16 mouse cellular contexts compared by ENCODE assay signal in the genomic region with DNA sequence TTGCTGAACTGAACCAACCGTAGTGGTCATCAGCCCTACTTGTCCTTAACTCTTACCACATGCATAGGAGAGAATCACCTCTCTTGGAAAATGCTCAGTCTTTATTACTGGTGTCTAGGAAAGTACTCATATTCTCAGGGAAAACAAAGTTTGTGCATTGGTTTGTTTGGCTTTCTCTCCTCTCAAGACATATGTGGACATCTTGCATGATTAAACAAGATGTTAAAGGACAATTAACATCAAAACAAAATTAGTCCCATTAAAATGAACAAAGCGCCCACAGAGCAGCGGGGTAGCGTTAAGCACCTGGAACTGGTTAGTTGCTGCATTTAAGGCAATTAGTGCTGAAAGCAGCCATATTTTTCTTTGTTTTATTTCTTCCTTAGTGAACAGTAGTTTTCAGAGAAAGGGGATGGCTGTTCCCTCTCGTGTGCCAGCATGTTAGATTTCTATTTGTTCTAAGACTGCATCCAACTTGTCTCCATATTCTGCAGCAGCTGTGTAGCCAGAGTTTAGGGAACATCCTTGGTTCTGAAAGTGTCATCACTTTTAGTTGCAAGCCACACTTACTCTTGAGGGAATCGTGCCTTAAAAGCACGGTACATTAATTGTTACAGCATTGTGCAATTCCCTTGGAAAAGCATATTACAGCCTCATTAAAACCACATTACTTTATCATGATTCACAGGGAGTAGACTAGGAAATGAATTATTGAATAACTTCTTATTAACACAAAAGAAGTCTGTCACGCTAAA.
DNase-seq lines count a peak whose midpoint lies in the region; ATAC-seq lines count a peak whose summit lies in the region.
"Had no signal": no experiment of that assay in that cellular context is flagged by ENCODE, and none has a peak within 500 bp of the region (broad histone marks: within the 10 kb centered on the region; RNA-seq: fewer than 3 reads in every experiment).

No protein-coding gene starts in this region.

- no peak overlapping the region for H3K9ac ChIP-seq in hindbrain, embryonic 14.5 days
- no peak overlapping the region for H3K9ac ChIP-seq in hindbrain, embryonic 12.5 days
- H3K9ac ChIP-seq in embryonic facial prominence, embryonic 15.5 days = no peak overlapping the region
- H3K9ac ChIP-seq: liver, embryonic 12.5 days; stomach, embryonic 15.5 days had no signal

- peak; percentile 46; the same call in 1 of the 2 replicates for ATAC-seq in hindbrain, embryonic 14.5 days (ENCODE audit: low FRiP score)
- no peak for ATAC-seq in hindbrain, embryonic 12.5 days (ENCODE audit: low FRiP score)
- peak; percentile 15; the same call in 1 of the 2 replicates for ATAC-seq in embryonic facial prominence, embryonic 15.5 days (ENCODE audit: insufficient number of reproducible peaks, low FRiP score, low TSS enrichment, low read depth)
- ATAC-seq: liver, embryonic 12.5 days; lung, postnatal 0 days had no signal

- no peaks in the 10 kb centered on the region for H3K9me3 ChIP-seq in hindbrain, embryonic 14.5 days (ENCODE audit: control insufficient read depth, low read length)
- H3K9me3 ChIP-seq in hindbrain, embryonic 12.5 days (replicated peaks) = 0 out of 2 replicates have a peak, but pooled peaks cover 3% of the 10 kb centered on the region
- H3K9me3 ChIP-seq in embryonic facial prominence, embryonic 15.5 days (replicated peaks) = no peaks in the 10 kb centered on the region
- H3K9me3 ChIP-seq: liver, embryonic 12.5 days; stomach, embryonic 15.5 days had no signal

- WGBS in hindbrain, embryonic 14.5 days = 55% methylated on average over 8 of the region's 8 CpGs
- 74% methylated on average over 8 of the region's 8 CpGs for WGBS in hindbrain, embryonic 12.5 days
- 28% methylated on average over 8 of the region's 8 CpGs for WGBS in embryonic facial prominence, embryonic 15.5 days

- H3K27ac ChIP-seq in hindbrain, embryonic 14.5 days = no peak overlapping the region
- no peak overlapping the region for H3K27ac ChIP-seq in hindbrain, embryonic 12.5 days
- H3K27ac ChIP-seq in embryonic facial prominence, embryonic 15.5 days (replicated peaks) = peak overlapping the region; percentile 49; the same call in 1 of the 2 replicates
- H3K27ac ChIP-seq: gastrocnemius, adult 2 months; left cerebral cortex, adult 2 months; liver, embryonic 12.5 days; stomach, embryonic 15.5 days had no signal

- DNase-seq in hindbrain, embryonic 14.5 days (ENCODE audit: low spot score) = peak; percentile 32
- DNase-seq in brain, embryonic 18.5 days (ENCODE audit: low read depth, low spot score) = peak; percentile 18
- DNase-seq in mesoderm, embryonic 11.5 days (ENCODE audit: low read depth, low spot score) = peak; percentile 40
- no peak for DNase-seq in lung, postnatal 25 days (ENCODE audit: low spot score)
- no peak for DNase-seq in cerebellum, adult 9-11 months
- DNase-seq in layer of hippocampus, postnatal 36 days = no peak
- DNase-seq: cerebellum, adult 2 months; gastrocnemius, adult 2 months; heart, postnatal 4 days; thymus, postnatal 4 days had no signal

- no peaks in the 10 kb centered on the region for H3K27me3 ChIP-seq in hindbrain, embryonic 14.5 days (ENCODE audit: control insufficient read depth, insufficient read depth, low read length)
- no peaks in the 10 kb centered on the region; the same call in 1 of the 2 replicates for H3K27me3 ChIP-seq in hindbrain, embryonic 12.5 days
- no peaks in the 10 kb centered on the region for H3K27me3 ChIP-seq in embryonic facial prominence, embryonic 15.5 days
- H3K27me3 ChIP-seq: liver, embryonic 12.5 days; stomach, embryonic 15.5 days had no signal

- peak overlapping the region; percentile 11; the same call in 1 of the 2 replicates for H3K4me2 ChIP-seq in hindbrain, embryonic 14.5 days (replicated peaks)
- H3K4me2 ChIP-seq in hindbrain, embryonic 12.5 days (replicated peaks) = no peak overlapping the region
- H3K4me2 ChIP-seq in embryonic facial prominence, embryonic 15.5 days (replicated peaks) = no peak overlapping the region
- H3K4me2 ChIP-seq: liver, embryonic 12.5 days; stomach, embryonic 15.5 days had no signal

- no peaks in the 10 kb centered on the region for H3K36me3 ChIP-seq in hindbrain, embryonic 14.5 days (replicated peaks; ENCODE audit: control insufficient read depth, insufficient read depth)
- no peaks in the 10 kb centered on the region for H3K36me3 ChIP-seq in hindbrain, embryonic 12.5 days
- no peaks in the 10 kb centered on the region for H3K36me3 ChIP-seq in embryonic facial prominence, embryonic 15.5 days
- H3K36me3 ChIP-seq: liver, embryonic 12.5 days; stomach, embryonic 15.5 days had no signal

- H3K4me1 ChIP-seq in hindbrain, embryonic 14.5 days (replicated peaks; ENCODE audit: control insufficient read depth, insufficient read depth, low read length) = 0 out of 2 replicates have a peak, but pooled peaks cover 10% of the 10 kb centered on the region
- peaks cover 3% of the 10 kb centered on the region; the same call in 1 of the 2 replicates for H3K4me1 ChIP-seq in hindbrain, embryonic 12.5 days
- peaks cover 8% of the 10 kb centered on the region; the same call in 1 of the 2 replicates for H3K4me1 ChIP-seq in embryonic facial prominence, embryonic 15.5 days
- H3K4me1 ChIP-seq: liver, embryonic 12.5 days; stomach, embryonic 15.5 days had no signal

- no peak overlapping the region for H3K4me3 ChIP-seq in hindbrain, embryonic 14.5 days (replicated peaks; ENCODE audit: low read length)
- H3K4me3 ChIP-seq in hindbrain, embryonic 12.5 days = no peak overlapping the region
- no peak overlapping the region for H3K4me3 ChIP-seq in embryonic facial prominence, embryonic 15.5 days (replicated peaks)
- H3K4me3 ChIP-seq: gastrocnemius, adult 2 months; left cerebral cortex, adult 2 months; liver, embryonic 12.5 days; stomach, embryonic 15.5 days had no signal

Comparison
In these comparisons a context has a peak if more than half of its experiments do, and no peak if none do; other contexts are left out.
1. DNase-seq: peak in hindbrain, embryonic 14.5 days (single experiment), brain, embryonic 18.5 days (single experiment) and mesoderm, embryonic 11.5 days (single experiment); none in lung, postnatal 25 days (single experiment), cerebellum, adult 9-11 months (single experiment) and layer of hippocampus, postnatal 36 days (0 of 2).